Mouse (Mus musculus) liver, embryonic 14.5 days (tissue): ENCODE data around the gene Adam17.

Experiments used
- CTCF ChIP-seq: IDR thresholded peaks from 2 replicates; pipeline ENCODE4 v1.5.1; 2016; ENCODE audit warnings: antibody characterized with exemption, low read depth, control low read depth
- EP300 ChIP-seq: IDR thresholded peaks from 2 replicates; pipeline ENCODE4 v1.6.1; 2016; ENCODE audit warnings: antibody characterized with exemption, low read depth

GRCm38 (mm10) chr12:21321170-21321569, 52.3 kb downstream of the Adam17 start:
- no peak for TF ChIP-seq CTCF
- TF ChIP-seq EP300, result no peak
